Mouse (Mus musculus) erythroblast, embryonic 14.5 days (primary cell): ENCODE results near the gene Axdnd1.

Experiments
- GATA1 ChIP-seq: IDR thresholded peaks from 2 replicates; pipeline ENCODE4 v1.6.1; 2012; ENCODE audit warnings: low read length, inconsistent platforms, mixed read lengths
- TAL1 ChIP-seq: IDR thresholded peaks from 3 replicates; pipeline ENCODE4 v1.6.1; 2012; ENCODE audit warnings: low read length, inconsistent platforms, mixed read lengths

GRCm38 (mm10) chr1:156386880-156387279 is 34.1 kb downstream of the Axdnd1 start:
- TF ChIP-seq GATA1, result no peak
- 0 out of 3 replicates have a peak, but pooled peaks have one; percentile 29 for TF ChIP-seq TAL1
